Mouse (Mus musculus): ENCODE measurements around the gene Hist1h2ae.
"Not testable (repeated sequence)": the region's sequence is repeated elsewhere in the genome, so short reads cannot be mapped to it uniquely, and the experiment has no call there.

The Hist1h2ae gene

GRCm38 (mm10) chr13:23541497-23541896, 29.5 kb downstream of the Hist1h2ae start:
- no peak for ATAC-seq (ENCODE audit: low TSS enrichment)

- ATAC-seq (ENCODE audit: low TSS enrichment): not testable (repeated sequence)
Measured at GRCm38 (mm10) chr13:23539821-23540220, 31.2 kb downstream of the Hist1h2ae start.

DNA sequence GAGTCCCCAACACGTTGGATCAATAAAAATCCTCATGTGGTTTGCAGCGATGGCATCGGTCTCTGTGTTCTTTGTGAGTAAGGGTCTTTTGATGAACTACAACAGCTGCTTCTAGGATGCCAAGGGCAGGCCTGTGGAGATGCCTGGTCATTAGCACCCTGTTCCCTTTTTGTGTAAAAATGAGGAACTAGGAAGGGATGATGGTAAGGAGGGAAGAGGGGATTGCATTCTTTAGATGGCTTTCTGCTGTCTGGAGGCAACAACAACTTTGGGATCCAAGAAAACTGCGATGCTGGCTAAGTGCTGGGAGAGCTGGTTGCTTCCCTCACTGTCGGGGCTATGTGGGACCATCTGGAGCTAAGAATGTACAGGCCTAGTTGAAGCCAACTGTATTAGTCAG, 32.8 kb downstream of the Hist1h2ae start:
- ATAC-seq (ENCODE audit: low TSS enrichment): no peak

DNA sequence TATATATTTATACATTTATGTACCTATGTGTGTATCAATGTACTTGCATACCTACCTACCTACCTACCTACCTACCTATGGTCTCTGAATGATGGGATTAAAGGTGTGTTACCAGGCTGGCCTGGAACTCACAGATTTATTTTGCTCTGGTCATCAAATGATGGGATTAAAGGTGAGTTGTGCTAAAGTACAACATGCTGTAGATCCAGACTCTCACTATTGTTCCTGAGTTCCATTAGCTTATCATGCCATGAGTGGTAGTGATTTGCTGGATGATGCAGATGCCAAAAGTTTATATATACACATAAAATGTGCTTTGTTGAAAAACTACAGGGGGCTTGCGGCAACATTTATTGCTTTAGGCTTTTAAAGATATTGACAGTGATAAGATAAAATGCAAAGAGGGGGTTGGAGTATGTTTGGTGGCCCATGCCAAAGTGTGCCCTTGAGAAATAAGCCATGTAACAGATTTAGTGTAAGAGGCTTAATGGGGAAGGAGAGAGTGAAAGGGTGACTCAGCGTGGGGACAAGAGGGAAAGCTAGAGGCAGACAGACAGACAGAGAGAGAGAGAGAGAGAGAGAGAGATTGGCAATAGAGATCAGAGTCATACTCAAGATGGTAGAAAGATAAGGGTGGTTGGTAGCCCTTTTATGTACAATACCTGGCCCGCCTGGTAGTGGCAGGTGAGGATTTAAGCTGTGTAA, 33.9 kb downstream of the Hist1h2ae start:
- ATAC-seq (ENCODE audit: low TSS enrichment): no peak

- ATAC-seq (ENCODE audit: low TSS enrichment): no peak
Measured at GRCm38 (mm10) chr13:23536076-23536822, 34.8 kb downstream of the Hist1h2ae start.

GRCm38 (mm10) chr13:23535137-23536075, 35.6 kb downstream of the Hist1h2ae start, which contains the start of gene Hist1h3g:
Gene Hist1h3g (plus strand): TSS chr13:23535422.
- peak; percentile 87 for ATAC-seq (ENCODE audit: low TSS enrichment)

- peak; percentile 45 for ATAC-seq (ENCODE audit: low TSS enrichment)
Measured at GRCm38 (mm10) chr13:23534368-23535131, 36.5 kb downstream of the Hist1h2ae start.

DNA sequence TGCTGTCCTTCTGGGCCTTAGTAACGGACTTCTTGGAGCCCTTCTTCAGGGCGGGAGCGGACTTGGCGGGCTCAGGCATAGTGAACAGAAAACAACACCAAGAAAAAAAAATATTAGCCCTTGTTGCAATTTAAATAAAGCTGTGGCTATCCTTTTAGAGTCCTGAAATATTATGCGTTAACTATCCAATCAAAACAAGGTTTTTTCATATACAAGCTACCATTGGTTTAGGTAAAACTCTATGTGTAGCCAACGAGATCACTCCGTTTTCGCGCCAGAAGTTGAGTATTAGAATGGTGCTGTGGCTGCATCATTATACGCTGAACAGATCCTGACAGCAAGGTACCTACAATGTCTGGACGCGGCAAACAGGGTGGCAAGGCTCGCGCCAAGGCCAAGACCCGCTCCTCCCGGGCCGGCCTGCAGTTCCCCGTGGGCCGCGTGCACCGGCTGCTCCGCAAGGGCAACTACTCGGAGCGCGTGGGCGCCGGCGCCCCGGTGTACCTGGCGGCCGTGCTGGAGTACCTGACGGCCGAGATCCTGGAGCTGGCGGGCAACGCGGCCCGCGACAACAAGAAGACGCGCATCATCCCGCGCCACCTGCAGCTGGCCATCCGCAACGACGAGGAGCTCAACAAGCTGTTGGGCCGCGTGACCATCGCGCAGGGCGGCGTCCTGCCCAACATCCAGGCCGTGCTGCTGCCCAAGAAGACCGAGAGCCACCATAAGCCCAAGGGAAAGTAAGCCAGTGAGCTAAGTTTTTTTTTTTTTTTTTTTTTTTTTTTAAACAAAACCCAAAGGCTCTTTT, 37.3 kb downstream of the Hist1h2ae start, which contains the start of gene Hist1h2af:
TSS of gene Hist1h2af (plus strand) at position 347 of the 808 bp plus-strand sequence.
- peak; percentile 69 for ATAC-seq (ENCODE audit: low TSS enrichment)

- no peak for ATAC-seq (ENCODE audit: low TSS enrichment)
Measured at GRCm38 (mm10) chr13:23532262-23533075, 38.6 kb downstream of the Hist1h2ae start.

- ATAC-seq (ENCODE audit: low TSS enrichment): peak; percentile 78
Measured at GRCm38 (mm10) chr13:23530901-23531875, 39.8 kb downstream of the Hist1h2ae start, which contains the start of gene Hist1h4h. Gene Hist1h4h (plus strand): TSS chr13:23531050.

DNA sequence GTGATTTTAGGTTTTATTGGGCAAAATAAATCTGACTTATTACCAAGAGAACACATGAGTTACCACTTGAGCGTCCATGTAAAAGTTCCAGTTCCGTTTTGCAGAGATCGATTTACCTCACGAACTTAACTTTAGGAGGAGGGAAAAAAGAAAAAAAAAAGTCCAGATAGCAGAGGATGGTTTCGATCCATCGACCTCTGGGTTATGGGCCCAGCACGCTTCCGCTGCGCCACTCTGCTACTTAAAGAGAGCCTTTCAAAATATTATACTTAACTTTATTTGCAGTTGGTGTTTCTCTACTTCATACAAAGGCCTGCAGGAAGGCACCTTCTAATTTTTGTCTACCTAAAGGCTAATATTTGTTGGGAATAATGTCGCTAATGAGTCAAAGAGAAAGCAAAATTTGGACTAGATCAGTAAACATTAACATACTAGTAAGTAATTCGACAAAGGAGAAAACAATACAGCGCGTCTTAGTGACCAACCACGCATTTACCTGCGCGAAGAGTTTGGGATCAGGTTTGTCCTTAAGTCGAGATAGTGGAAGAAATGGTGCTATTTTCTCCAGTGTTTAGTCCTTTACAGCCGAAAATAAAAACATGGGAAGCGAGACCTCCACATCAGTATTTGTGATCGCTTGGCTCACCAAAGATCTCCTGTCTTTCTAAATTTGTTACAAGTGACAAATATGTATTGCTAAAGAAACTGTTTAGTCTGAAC, 40.7 kb downstream of the Hist1h2ae start:
- ATAC-seq (ENCODE audit: low TSS enrichment): no peak

- ATAC-seq (ENCODE audit: low TSS enrichment): no peak
Measured at GRCm38 (mm10) chr13:23529480-23530165, 41.4 kb downstream of the Hist1h2ae start.

DNA sequence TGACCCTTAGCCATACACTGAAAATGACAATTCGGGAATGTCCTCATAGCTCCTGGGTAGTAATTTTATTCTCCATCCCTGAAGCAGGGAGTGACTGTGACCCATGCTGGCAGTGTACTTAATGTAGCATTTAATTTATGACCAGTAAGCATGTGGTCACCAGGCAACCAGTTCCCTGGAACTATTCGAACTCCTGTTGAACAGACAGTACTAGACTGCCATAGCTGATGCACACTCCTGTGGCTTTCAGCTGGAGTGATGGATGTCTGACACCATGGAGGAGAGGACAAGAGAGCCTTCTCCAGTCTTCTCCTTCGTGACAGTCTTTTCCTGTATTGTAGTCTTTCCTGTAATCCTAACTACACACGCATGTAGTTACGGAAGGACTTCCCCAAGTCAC, 42.0 kb downstream of the Hist1h2ae start:
- ATAC-seq (ENCODE audit: low TSS enrichment): no peak

DNA sequence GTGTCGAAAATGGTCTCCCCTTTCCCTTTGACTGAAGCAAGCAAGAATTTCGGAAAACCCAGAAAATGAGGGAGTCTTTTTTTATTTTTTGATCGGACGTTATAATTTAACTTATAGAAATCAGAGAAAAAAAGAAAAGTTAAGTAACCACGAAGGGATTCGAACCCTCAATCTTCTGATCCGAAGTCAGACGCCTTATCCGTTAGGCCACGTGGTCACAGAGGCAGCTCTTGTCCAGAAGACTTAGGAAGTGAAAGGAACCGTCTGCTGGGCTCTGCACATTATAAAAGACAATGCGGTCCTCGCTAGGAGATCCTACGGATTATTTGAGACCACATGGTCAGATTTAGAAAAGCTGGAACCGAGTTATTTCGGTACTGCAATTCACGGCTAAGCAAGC, 44.7 kb downstream of the Hist1h2ae start:
- peak; percentile 42 for ATAC-seq (ENCODE audit: low TSS enrichment)

GRCm38 (mm10) chr13:23525901-23526300, 45.1 kb downstream of the Hist1h2ae start:
- no peak for ATAC-seq (ENCODE audit: low TSS enrichment)

GRCm38 (mm10) chr13:23524654-23525053, 46.4 kb downstream of the Hist1h2ae start:
- ATAC-seq (ENCODE audit: low TSS enrichment): peak; percentile 48; the same call in 1 of the 2 replicates

DNA sequence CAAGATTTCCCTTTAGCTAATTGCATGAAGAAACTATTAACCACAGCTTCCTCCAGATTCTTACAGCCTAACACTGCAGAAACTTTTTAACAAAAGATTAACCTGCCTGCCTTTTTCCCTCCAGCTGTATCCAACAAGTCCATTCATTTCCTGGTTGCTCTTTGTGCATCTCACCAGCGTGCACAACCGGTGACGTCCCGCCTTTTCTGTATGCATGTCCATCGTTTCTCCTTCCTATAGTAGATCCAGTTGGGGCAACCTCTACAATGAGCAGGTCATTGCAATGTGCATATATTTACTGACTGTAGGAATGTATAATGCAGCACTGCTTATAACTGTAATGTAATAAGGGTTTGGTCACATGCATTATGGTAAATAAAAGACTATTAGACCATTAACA, 47.0 kb downstream of the Hist1h2ae start:
- no peak for ATAC-seq (ENCODE audit: low TSS enrichment)

All from frontal cortex, adult (tissue).